Mouse (Mus musculus): ENCODE data around the gene Gemin5. TPM values are rescaled to one million over a fixed set of nuclear protein-coding genes. Genes with fewer than 3 reads are reported as not detected.

Gene Gemin5
- total and polyA plus RNA-seq, 2 experiments from 2014 or later = 9.1 to 18.4 TPM

- no peak for TF ChIP-seq CTCF (IDR thresholded peaks at IDR 0.05; ENCODE audit: low read depth)
These were observed 3.2 kb upstream of the Gemin5 start, which contains the start of gene Mrpl22 for GRCm38 (mm10) chr11:58171459-58172091. Gene Mrpl22 (plus strand): TSS chr11:58171661.

GRCm38 (mm10) chr11:58169666-58170065, 1.3 kb upstream of the Gemin5 start:
- no peaks in the 10 kb centered on the region for H3K27me3 ChIP-seq (ENCODE audit: insufficient read depth, low read length)
- 89% methylated on average over 4 of the region's 4 CpGs for WGBS
- no peak for ATAC-seq
- DNase-seq = no peak
- no peak overlapping the region for H3K4me2 ChIP-seq (ENCODE audit: low read depth)
- peaks cover 15% of the 10 kb centered on the region; the same call in 1 of the 2 replicates for H3K4me1 ChIP-seq (ENCODE audit: insufficient read depth)
- no peak overlapping the region for H3K27ac ChIP-seq (ENCODE audit: low read depth, low read length)
- TF ChIP-seq CTCF (IDR thresholded peaks at IDR 0.05; ENCODE audit: low read depth) = no peak
- no peak overlapping the region for H3K4me3 ChIP-seq (ENCODE audit: low read depth, low read length)
- no peak overlapping the region for H3K9ac ChIP-seq
- no peaks in the 10 kb centered on the region for H3K9me3 ChIP-seq (ENCODE audit: low read length)
- H3K36me3 ChIP-seq (ENCODE audit: insufficient read depth) = peaks cover 23% of the 10 kb centered on the region

More at GRCm38 (mm10) chr11:58171459-58172091, 3.2 kb upstream of the Gemin5 start, which contains the start of gene Mrpl22:
- peak within 1 kb of the TSS; percentile 79 for H3K4me3 ChIP-seq (ENCODE audit: low read depth, low read length)
- H3K36me3 ChIP-seq (ENCODE audit: insufficient read depth) = peaks cover 28% of the 10 kb centered on the region
- H3K9me3 ChIP-seq (ENCODE audit: low read length) = no peaks in the 10 kb centered on the region
- peak; percentile 96 for DNase-seq
- H3K27me3 ChIP-seq (ENCODE audit: insufficient read depth, low read length) = no peaks in the 10 kb centered on the region
- H3K9ac ChIP-seq = peak within 1 kb of the TSS; percentile 81
- peak within 1 kb of the TSS; percentile 85 for H3K27ac ChIP-seq (ENCODE audit: low read depth, low read length)
- peaks cover 15% of the 10 kb centered on the region; the same call in 1 of the 2 replicates for H3K4me1 ChIP-seq (ENCODE audit: insufficient read depth)
- ATAC-seq = peak; percentile 81
- under 1% methylated on average over 34 of the region's 34 CpGs for WGBS
- H3K4me2 ChIP-seq (ENCODE audit: low read depth) = peak within 1 kb of the TSS; percentile 74

GRCm38 (mm10) chr11:58167822-58168166, 545 bp downstream of the Gemin5 start:
- peak overlapping the region; percentile 65 for H3K9ac ChIP-seq
- no peak overlapping the region for H3K27ac ChIP-seq (ENCODE audit: low read depth, low read length)
- ATAC-seq (no peak), DNase-seq (no peak)
- under 1% methylated on average over 8 of the region's 8 CpGs for WGBS
- no peaks in the 10 kb centered on the region for H3K27me3 ChIP-seq (ENCODE audit: insufficient read depth, low read length)
- peaks cover 15% of the 10 kb centered on the region; the same call in 1 of the 2 replicates for H3K4me1 ChIP-seq (ENCODE audit: insufficient read depth)
- no peaks in the 10 kb centered on the region for H3K9me3 ChIP-seq (ENCODE audit: low read length)
- H3K4me3 ChIP-seq (ENCODE audit: low read depth, low read length) = peak overlapping the region; percentile 67
- peak overlapping the region; percentile 84 for H3K4me2 ChIP-seq (ENCODE audit: low read depth)
- no peak; the same call in 1 of the 2 replicates for TF ChIP-seq CTCF (IDR thresholded peaks at IDR 0.05; ENCODE audit: low read depth)
- H3K36me3 ChIP-seq (ENCODE audit: insufficient read depth) = peaks cover 26% of the 10 kb centered on the region

GRCm38 (mm10) chr11:58165072-58165471, 3.3 kb downstream of the Gemin5 start:
- ATAC-seq (no peak), DNase-seq (no peak)
- H3K9ac ChIP-seq = no peak overlapping the region
- no peaks in the 10 kb centered on the region for H3K27me3 ChIP-seq (ENCODE audit: insufficient read depth, low read length)
- peaks cover 5% of the 10 kb centered on the region; the same call in 1 of the 2 replicates for H3K4me1 ChIP-seq (ENCODE audit: insufficient read depth)
- no peak overlapping the region for H3K27ac ChIP-seq (ENCODE audit: low read depth, low read length)
- 92% methylated on average over 2 of the region's 2 CpGs for WGBS
- H3K9me3 ChIP-seq (ENCODE audit: low read length) = no peaks in the 10 kb centered on the region
- peaks cover 45% of the 10 kb centered on the region for H3K36me3 ChIP-seq (ENCODE audit: insufficient read depth)
- no peak overlapping the region for H3K4me3 ChIP-seq (ENCODE audit: low read depth, low read length)
- no peak overlapping the region for H3K4me2 ChIP-seq (ENCODE audit: low read depth)
- TF ChIP-seq CTCF (IDR thresholded peaks at IDR 0.05; ENCODE audit: low read depth) = peak; percentile 40

GRCm38 (mm10) chr11:58156871-58157270, 11.5 kb downstream of the Gemin5 start:
- no peak for TF ChIP-seq CTCF (IDR thresholded peaks at IDR 0.05; ENCODE audit: low read depth)
- H3K4me1 ChIP-seq (ENCODE audit: insufficient read depth) = no peaks in the 10 kb centered on the region
- no peak overlapping the region for H3K27ac ChIP-seq (ENCODE audit: low read depth, low read length)
- H3K27me3 ChIP-seq (ENCODE audit: insufficient read depth, low read length) = no peaks in the 10 kb centered on the region
- peaks cover 74% of the 10 kb centered on the region for H3K36me3 ChIP-seq (ENCODE audit: insufficient read depth)
- WGBS = 88% methylated on average over 3 of the region's 3 CpGs
- no peak for ATAC-seq
- H3K9me3 ChIP-seq (ENCODE audit: low read length) = no peaks in the 10 kb centered on the region
- DNase-seq = no peak
- H3K9ac ChIP-seq = no peak overlapping the region
- no peak overlapping the region for H3K4me3 ChIP-seq (ENCODE audit: low read depth, low read length)
- no peak overlapping the region for H3K4me2 ChIP-seq (ENCODE audit: low read depth)

GRCm38 (mm10) chr11:58155458-58155857, 12.9 kb downstream of the Gemin5 start:
- no peak overlapping the region for H3K4me3 ChIP-seq (ENCODE audit: low read depth, low read length)
- WGBS = 93% methylated on average over 9 of the region's 9 CpGs

GRCm38 (mm10) chr11:58146241-58146640, 22.1 kb downstream of the Gemin5 start:
- no peaks in the 10 kb centered on the region for H3K9me3 ChIP-seq (ENCODE audit: low read length)
- no peak overlapping the region for H3K27ac ChIP-seq (ENCODE audit: low read depth, low read length)
- H3K4me1 ChIP-seq (ENCODE audit: insufficient read depth) = no peaks in the 10 kb centered on the region
- DNase-seq (no peak), ATAC-seq (no peak)
- H3K4me2 ChIP-seq (ENCODE audit: low read depth) = no peak overlapping the region
- no peak overlapping the region for H3K4me3 ChIP-seq (ENCODE audit: low read depth, low read length)
- no peaks in the 10 kb centered on the region for H3K27me3 ChIP-seq (ENCODE audit: insufficient read depth, low read length)
- H3K9ac ChIP-seq = no peak overlapping the region
- TF ChIP-seq CTCF (IDR thresholded peaks at IDR 0.05; ENCODE audit: low read depth) = no peak
- 51% methylated on average over 5 of the region's 5 CpGs for WGBS
- peaks cover 77% of the 10 kb centered on the region for H3K36me3 ChIP-seq (ENCODE audit: insufficient read depth)

More at GRCm38 (mm10) chr11:58155458-58155857, 12.9 kb downstream of the Gemin5 start:
- Histone ChIP-seq H3K4me1 (ENCODE audit: insufficient read depth) (no peaks in the 10 kb centered on the region), H3K4me2 (ENCODE audit: low read depth) (no peak overlapping the region), H3K27me3 (ENCODE audit: insufficient read depth, low read length) (no peaks in the 10 kb centered on the region), H3K36me3 (ENCODE audit: insufficient read depth) (peaks cover 77% of the 10 kb centered on the region), H3K9ac (no peak overlapping the region), H3K9me3 (ENCODE audit: low read length) (no peaks in the 10 kb centered on the region), H3K27ac (ENCODE audit: low read depth, low read length) (no peak overlapping the region)
- ATAC-seq = no peak
- DNase-seq = no peak
- no peak for TF ChIP-seq CTCF (IDR thresholded peaks at IDR 0.05; ENCODE audit: low read depth)
